ENCODE assay signal across 8 mouse cellular contexts in genomic region chr9:45138191-45139032, GRCm38 (mm10). TPM values are rescaled to one million over a fixed set of nuclear protein-coding genes. Genes with fewer than 3 reads are reported as not detected.
DNase-seq lines count a peak whose midpoint lies in the region; ATAC-seq lines count a peak whose summit lies in the region.

Scn4b (plus strand) TSS chr9:45138395.

- no peaks in the 10 kb centered on the region for H3K36me3 ChIP-seq in hindbrain, embryonic 14.5 days (replicated peaks; ENCODE audit: control insufficient read depth, insufficient read depth)
- no peaks in the 10 kb centered on the region for H3K36me3 ChIP-seq in limb, embryonic 12.5 days

- peak; percentile 51 for ATAC-seq in activated CD4-positive, CD25-positive, alpha-beta regulatory T cell, adult 4 months
- no peak for ATAC-seq in hindbrain, embryonic 14.5 days (ENCODE audit: low FRiP score)
- ATAC-seq in limb, embryonic 12.5 days (ENCODE audit: insufficient number of reproducible peaks, insufficient read depth, low FRiP score, low TSS enrichment, low read depth), result no peak

- peaks cover 80% of the 10 kb centered on the region for H3K27me3 ChIP-seq in hindbrain, embryonic 14.5 days (ENCODE audit: control insufficient read depth, insufficient read depth, low read length)
- peaks cover 74% of the 10 kb centered on the region for H3K27me3 ChIP-seq in limb, embryonic 12.5 days

- under 1% methylated on average over 71 of the region's 76 CpGs for WGBS in hindbrain, embryonic 14.5 days
- under 1% methylated on average over 76 of the region's 76 CpGs for WGBS in limb, embryonic 12.5 days

- H3K4me1 ChIP-seq in hindbrain, embryonic 14.5 days (replicated peaks; ENCODE audit: control insufficient read depth, insufficient read depth, low read length), result no peaks in the 10 kb centered on the region; the same call in 1 of the 2 replicates
- H3K4me1 ChIP-seq in limb, embryonic 12.5 days (replicated peaks), result peaks cover 66% of the 10 kb centered on the region

- H3K27ac ChIP-seq in hindbrain, embryonic 14.5 days, result no peak within 1 kb of the TSS
- H3K27ac ChIP-seq in limb, embryonic 12.5 days, result no peak within 1 kb of the TSS

- H3K9me3 ChIP-seq in hindbrain, embryonic 14.5 days (ENCODE audit: control insufficient read depth, low read length), result no peaks in the 10 kb centered on the region
- no peaks in the 10 kb centered on the region for H3K9me3 ChIP-seq in limb, embryonic 12.5 days

- H3K9ac ChIP-seq in hindbrain, embryonic 14.5 days, result peak within 1 kb of the TSS; percentile 56
- H3K9ac ChIP-seq in limb, embryonic 12.5 days (replicated peaks), result peak within 1 kb of the TSS; percentile 57

- peak within 1 kb of the TSS; percentile 39 for H3K4me3 ChIP-seq in hindbrain, embryonic 14.5 days (replicated peaks; ENCODE audit: low read length)
- peak within 1 kb of the TSS; percentile 47 for H3K4me3 ChIP-seq in limb, embryonic 12.5 days (replicated peaks)

- peak within 1 kb of the TSS; percentile 89 for H3K4me2 ChIP-seq in hindbrain, embryonic 14.5 days (replicated peaks)
- H3K4me2 ChIP-seq in limb, embryonic 12.5 days, result peak within 1 kb of the TSS; percentile 88

- peak in 1 of 2 experiments; percentile 55 for DNase-seq in frontal cortex, adult 2 months (ENCODE audit: extremely low spot score in 1 of 2, low spot score in 1 of 2)
- no peak for DNase-seq in frontal cortex, postnatal 14 days (ENCODE audit: low spot score in 2 of 2)
- peak; percentile 36 to 50 for DNase-seq in frontal cortex, postnatal 36 days (ENCODE audit: low spot score in 2 of 2)
- peak; percentile 58 for DNase-seq in hindbrain, embryonic 14.5 days (ENCODE audit: low spot score)
- peak; percentile 70 for DNase-seq in neural tube, embryonic 10.5 days (ENCODE audit: extremely low spot score, low spot score)
- peak; percentile 43 for DNase-seq in urinary bladder, postnatal 14 days (ENCODE audit: low spot score)

RNA-seq across cellular contexts. Expression of gene Scn4b, which starts in this region (rescaled TPM):
- polyA plus RNA-seq in frontal cortex, adult 2 months (2012; rRNA removed), result 17.4 and 32.4 TPM in 2 replicates
- not detected for polyA plus RNA-seq in activated CD4-positive, CD25-positive, alpha-beta regulatory T cell, adult 4 months (2017; shearing (Covaris generic))
- polyA plus RNA-seq in hindbrain, embryonic 14.5 days (2014; fragmentation: Nextera tagmentation; extraction: Ambion mirVana), result 0.07 and 0.17 TPM in 2 replicates
- 0.28 and 0.49 TPM in 2 replicates for polyA plus RNA-seq in limb, embryonic 12.5 days (2016; fragmentation: Nextera tagmentation; extraction: Ambion mirVana)

Comparison
In these comparisons a context has a peak if more than half of its experiments do, and no peak if none do; other contexts are left out.
1. RNA of gene Scn4b (polyA plus RNA-seq): 17.4 to 32.4 TPM in frontal cortex, adult 2 months; 0.28 to 0.49 TPM in limb, embryonic 12.5 days, 0.07 to 0.17 TPM in hindbrain, embryonic 14.5 days and not detected in activated CD4-positive, CD25-positive, alpha-beta regulatory T cell, adult 4 months; every median in the first group is over 10 times any median in the second.
2. DNase-seq: peak in frontal cortex, postnatal 36 days (2 of 2), neural tube, embryonic 10.5 days (single experiment) and urinary bladder, postnatal 14 days (single experiment); none in frontal cortex, postnatal 14 days (0 of 2).
3. Peak in ATAC-seq in activated CD4-positive, CD25-positive, alpha-beta regulatory T cell, adult 4 months; RNA of the gene not detected or under 1 TPM.
4. Peak in DNase-seq, H3K4me3 ChIP-seq, H3K9ac ChIP-seq and H3K4me2 ChIP-seq in hindbrain, embryonic 14.5 days; RNA of the gene not detected or under 1 TPM.